11 mouse cellular contexts compared by ENCODE assay signal in the genomic region with DNA sequence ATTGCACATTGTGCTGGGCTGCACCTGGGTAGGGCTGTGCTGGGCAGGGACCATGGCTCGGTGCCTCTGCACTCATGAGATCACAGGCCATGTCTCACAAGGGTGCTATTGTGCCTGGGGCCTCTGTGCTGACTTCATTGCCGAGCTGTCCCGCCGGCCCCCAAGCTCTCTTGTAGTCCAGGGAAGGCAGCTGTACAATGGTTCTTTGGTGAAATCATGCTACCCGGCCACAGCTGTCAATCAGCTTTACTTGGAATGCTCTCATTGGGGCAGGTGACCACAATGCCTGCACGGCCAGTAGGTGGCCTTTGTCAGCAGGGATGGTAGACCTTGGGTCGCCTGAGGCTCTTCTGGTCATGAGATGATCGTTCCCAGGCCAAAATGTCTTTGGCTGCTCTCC.
DNase-seq lines count a peak whose midpoint lies in the region; ATAC-seq and TF ChIP-seq lines count a peak whose summit lies in the region.
"Had no signal": no experiment of that assay in that cellular context is flagged by ENCODE, and none has a peak within 500 bp of the region (broad histone marks: within the 10 kb centered on the region; RNA-seq: fewer than 3 reads in every experiment).

No protein-coding gene starts in this region.

- no peak overlapping the region for H3K4me3 ChIP-seq in hindbrain, embryonic 10.5 days
- H3K4me3 ChIP-seq in hindbrain, embryonic 13.5 days = no peak overlapping the region
- no peak overlapping the region for H3K4me3 ChIP-seq in cerebellum, adult 2 months (replicated peaks; ENCODE audit: insufficient read depth, low read depth, low read length)
- H3K4me3 ChIP-seq: embryonic facial prominence, embryonic 15.5 days; liver, embryonic 12.5 days had no signal

- WGBS in hindbrain, embryonic 10.5 days = 53% methylated on average over 8 of the region's 8 CpGs
- 50% methylated on average over 8 of the region's 8 CpGs for WGBS in hindbrain, embryonic 13.5 days
- 38% methylated on average over 8 of the region's 8 CpGs for WGBS in cerebellum, adult 2 months

- no peaks in the 10 kb centered on the region for H3K36me3 ChIP-seq in hindbrain, embryonic 10.5 days
- H3K36me3 ChIP-seq in hindbrain, embryonic 13.5 days = no peaks in the 10 kb centered on the region
- H3K36me3 ChIP-seq: embryonic facial prominence, embryonic 15.5 days; liver, embryonic 12.5 days had no signal

- H3K4me1 ChIP-seq in hindbrain, embryonic 10.5 days (replicated peaks) = peaks cover 9% of the 10 kb centered on the region
- no peaks in the 10 kb centered on the region for H3K4me1 ChIP-seq in hindbrain, embryonic 13.5 days (replicated peaks)
- no peaks in the 10 kb centered on the region for H3K4me1 ChIP-seq in cerebellum, adult 2 months (ENCODE audit: control insufficient read depth, insufficient read depth, low read length)
- H3K4me1 ChIP-seq: embryonic facial prominence, embryonic 15.5 days; liver, embryonic 12.5 days had no signal

- H3K4me2 ChIP-seq in hindbrain, embryonic 13.5 days = no peak overlapping the region
- H3K4me2 ChIP-seq: embryonic facial prominence, embryonic 15.5 days; liver, embryonic 12.5 days had no signal

- peak overlapping the region; percentile 62 for H3K27ac ChIP-seq in hindbrain, embryonic 10.5 days
- H3K27ac ChIP-seq in hindbrain, embryonic 13.5 days = no peak overlapping the region
- no peak overlapping the region for H3K27ac ChIP-seq in cerebellum, adult 2 months (ENCODE audit: insufficient read depth, low read length)
- H3K27ac ChIP-seq: embryonic facial prominence, embryonic 15.5 days; liver, embryonic 12.5 days had no signal

- TF ChIP-seq CTCF in cerebellum, adult 2 months (IDR thresholded peaks at IDR 0.05; ENCODE audit: borderline replicate concordance, insufficient read depth, low read depth, low read length) = no peak

- TF ChIP-seq POLR2A in cerebellum, adult 2 months (IDR thresholded peaks at IDR 0.05; ENCODE audit: borderline replicate concordance, insufficient read depth, low read length) = no peak

- DNase-seq in hindbrain, embryonic 10.5 days (ENCODE audit: low spot score) = peak; percentile 44
- peak; percentile 11 to 35 for DNase-seq in cerebellum, adult 2 months
- peak; percentile 5 to 14 for DNase-seq in frontal cortex, postnatal 36 days (ENCODE audit: low spot score in 2 of 2)
- DNase-seq in left cerebral cortex, adult 9 months (ENCODE audit: low spot score in 2 of 2) = peak; percentile 55 to 60
- DNase-seq in kidney, adult 9 months = no peak
- DNase-seq in kidney, postnatal 36 days = no peak
- DNase-seq in ovary, adult 18-20 months (ENCODE audit: low spot score) = no peak
- DNase-seq: adrenal gland, postnatal 25 days had no signal

- H3K9me3 ChIP-seq in hindbrain, embryonic 10.5 days = no peaks in the 10 kb centered on the region
- H3K9me3 ChIP-seq in hindbrain, embryonic 13.5 days = no peaks in the 10 kb centered on the region
- H3K9me3 ChIP-seq: embryonic facial prominence, embryonic 15.5 days; liver, embryonic 12.5 days had no signal

- no peak for ATAC-seq in hindbrain, embryonic 13.5 days (ENCODE audit: low FRiP score)
- ATAC-seq: liver, embryonic 12.5 days had no signal

- H3K27me3 ChIP-seq in hindbrain, embryonic 10.5 days (ENCODE audit: insufficient read depth, poor library complexity, severe bottlenecking) = no peaks in the 10 kb centered on the region
- no peaks in the 10 kb centered on the region for H3K27me3 ChIP-seq in hindbrain, embryonic 13.5 days
- H3K27me3 ChIP-seq in cerebellum, adult 2 months (ENCODE audit: control insufficient read depth, insufficient read depth, low read length) = no peaks in the 10 kb centered on the region
- H3K27me3 ChIP-seq: embryonic facial prominence, embryonic 15.5 days; liver, embryonic 12.5 days had no signal

- H3K9ac ChIP-seq in hindbrain, embryonic 13.5 days = no peak overlapping the region
- H3K9ac ChIP-seq: embryonic facial prominence, embryonic 15.5 days; liver, embryonic 12.5 days had no signal

Comparison
In these comparisons a context has a peak if more than half of its experiments do, and no peak if none do; other contexts are left out.
1. DNase-seq: peak in hindbrain, embryonic 10.5 days (single experiment), cerebellum, adult 2 months (2 of 2), frontal cortex, postnatal 36 days (2 of 2) and left cerebral cortex, adult 9 months (2 of 2); none in kidney, adult 9 months (single experiment), kidney, postnatal 36 days (0 of 2) and ovary, adult 18-20 months (single experiment).